Mouse (Mus musculus): ENCODE results near the gene Hsd17b1.
"Not testable (repeated sequence)": the region's sequence is repeated elsewhere in the genome, so short reads cannot be mapped to it uniquely, and the experiment has no call there.

Hsd17b1 gene

DNA sequence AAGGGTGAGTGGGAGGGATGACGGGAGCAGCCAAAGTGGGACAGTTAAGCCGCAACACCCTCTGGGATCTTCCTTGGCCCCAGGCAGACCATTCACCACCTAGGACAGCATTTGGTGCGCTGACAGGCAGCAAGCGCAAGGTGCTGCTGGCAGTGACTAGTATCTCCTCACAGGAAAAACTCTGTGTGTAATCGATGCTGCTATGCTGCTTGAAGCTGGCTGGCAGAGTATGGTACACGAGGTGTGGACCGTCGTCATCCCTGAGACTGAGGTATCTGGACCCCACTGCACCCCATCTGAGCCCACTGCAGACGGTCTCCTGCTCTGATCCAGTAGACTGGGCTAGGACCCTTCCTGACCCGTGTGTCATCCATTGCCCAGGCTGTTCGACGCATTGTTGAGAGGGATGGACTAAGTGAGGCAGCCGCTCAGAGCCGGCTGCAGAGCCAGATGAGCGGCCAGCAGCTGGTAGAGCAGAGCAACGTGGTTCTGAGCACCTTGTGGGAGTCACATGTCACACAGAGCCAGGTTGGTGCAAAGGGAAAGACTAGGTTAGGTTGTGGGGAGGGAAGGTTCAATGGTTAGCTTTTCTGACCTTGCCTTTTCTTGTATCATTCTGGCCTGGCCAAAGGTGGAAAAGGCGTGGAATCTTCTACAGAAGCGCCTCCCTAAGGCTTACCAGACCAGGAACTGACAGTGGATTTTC is 7.6 kb downstream of the Hsd17b1 start:
- DNase-seq (ENCODE audit: low read depth), result no peak

DNA sequence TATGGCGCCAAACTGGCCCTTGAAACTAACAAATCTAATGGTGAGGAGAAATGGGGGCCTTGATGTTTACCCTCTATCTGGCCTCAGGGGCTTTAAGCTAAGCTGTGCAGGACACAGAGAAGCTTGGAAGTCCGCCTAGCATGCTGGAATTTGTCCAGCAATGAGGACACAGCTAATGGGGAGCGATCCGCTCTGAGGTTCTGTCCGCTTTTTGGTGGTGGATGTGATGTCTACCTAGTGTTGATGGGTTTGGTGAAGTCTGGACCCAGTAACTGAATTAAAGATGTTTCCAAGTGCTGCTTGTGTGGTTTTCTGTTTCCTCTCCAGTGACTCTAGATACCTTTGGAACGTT is 8.1 kb downstream of the Hsd17b1 start:
- DNase-seq (ENCODE audit: low read depth), result no peak

DNA sequence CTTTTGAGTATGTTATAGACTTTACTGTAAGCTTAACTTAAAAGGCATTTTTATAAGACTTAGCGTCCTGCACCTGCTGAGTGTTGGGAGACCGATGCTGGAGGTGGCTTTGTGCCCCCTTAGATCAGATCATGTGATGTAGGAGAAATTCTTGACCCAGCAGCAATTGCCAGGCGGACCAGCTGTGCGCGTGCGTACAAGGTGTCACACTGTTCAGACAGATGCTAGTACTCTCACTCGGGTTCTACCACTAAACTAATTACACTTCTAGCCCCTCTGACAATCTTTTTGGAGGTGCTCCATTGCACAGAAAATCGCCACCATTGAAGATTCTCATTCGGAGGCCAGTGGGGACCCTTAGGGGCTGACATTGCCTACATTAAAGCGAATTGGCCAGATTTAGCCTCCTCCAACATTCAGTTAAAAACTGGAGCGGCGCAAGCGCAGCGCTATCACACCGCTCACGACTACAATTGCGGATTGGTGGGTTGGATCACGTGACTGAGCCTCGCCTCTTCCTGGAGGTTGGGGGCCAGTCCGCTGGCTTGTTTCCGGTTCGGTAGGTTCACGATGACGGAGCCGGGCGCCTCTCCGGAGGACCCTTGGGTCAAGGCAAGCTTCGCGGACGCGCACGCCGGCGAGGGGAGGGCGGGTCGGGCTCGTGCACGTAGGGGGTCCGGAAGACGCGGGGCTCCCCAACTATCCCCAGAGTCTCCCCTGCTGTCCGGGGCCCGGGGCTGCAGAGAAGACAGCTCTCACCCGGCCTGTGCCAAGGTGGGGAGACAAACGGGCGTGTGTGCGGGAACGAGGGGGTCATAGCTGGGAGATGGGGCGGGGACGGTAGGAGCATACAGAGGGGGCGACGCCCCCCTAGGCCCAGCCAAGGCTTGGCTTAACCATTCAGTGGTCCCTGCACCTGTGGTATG is 8.8 kb downstream of the Hsd17b1 start, which contains the start of gene Mlx:
TSS of gene Mlx (plus strand) at position 522 of the 926 bp plus-strand sequence.
- peak; percentile 82 for DNase-seq (ENCODE audit: low read depth)

DNA sequence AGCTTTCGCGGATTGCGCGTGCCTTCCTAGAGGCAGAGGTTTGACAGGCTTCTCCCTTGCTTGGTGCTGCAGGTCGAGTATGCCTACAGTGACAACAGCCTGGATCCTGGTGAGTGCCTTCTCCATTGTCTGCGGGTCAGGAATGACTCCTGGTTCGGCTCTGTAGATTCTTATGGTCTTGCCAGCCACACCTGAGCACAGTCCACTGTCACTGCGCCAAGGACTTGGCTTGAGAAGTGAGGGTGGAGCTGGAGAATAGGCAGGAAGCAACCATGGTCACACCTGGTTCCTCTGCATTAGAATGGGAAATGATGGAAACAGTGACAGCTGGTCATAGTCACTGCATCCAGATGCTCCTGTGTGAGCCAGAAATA is 9.5 kb downstream of the Hsd17b1 start:
- no peak for DNase-seq (ENCODE audit: low read depth)

DNA sequence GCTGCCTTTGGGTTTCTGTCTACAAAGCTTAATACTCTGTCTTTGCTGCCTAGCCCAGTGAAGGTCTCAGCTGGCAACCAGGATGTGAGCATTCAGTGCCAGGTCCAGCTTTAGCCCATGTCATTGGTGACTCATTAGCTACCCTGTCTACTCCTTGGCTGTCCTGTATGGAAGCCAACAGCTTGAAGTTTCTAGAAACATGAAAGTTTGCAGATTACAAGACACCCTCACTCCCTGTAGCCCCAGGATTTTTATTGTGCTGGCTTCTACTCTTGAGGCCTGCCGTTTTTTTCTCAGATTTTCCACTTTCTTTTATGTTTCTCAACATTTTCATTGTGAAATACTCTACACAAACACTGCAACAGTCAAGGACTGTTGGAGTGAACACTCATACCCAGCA is 11.7 kb downstream of the Hsd17b1 start:
- DNase-seq (ENCODE audit: low read depth), result no peak

DNA sequence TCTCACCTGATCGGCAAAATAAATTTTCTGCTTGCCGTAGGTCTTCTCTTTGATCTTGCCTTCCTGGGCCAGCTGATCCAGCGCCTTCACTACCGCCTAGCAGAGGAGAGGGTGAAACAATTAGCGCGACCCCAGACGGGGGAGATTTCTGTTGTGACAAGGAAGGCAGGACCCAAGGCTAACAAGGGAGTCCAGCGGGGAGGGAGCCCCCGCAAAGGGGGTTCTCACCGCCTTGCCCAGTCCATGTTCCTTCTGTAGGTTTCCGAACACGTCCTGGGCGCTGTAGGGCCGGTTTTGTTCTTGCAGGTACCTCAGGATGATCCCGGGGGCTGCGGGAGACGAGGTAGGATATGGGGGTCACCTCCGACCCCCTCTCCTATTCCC is 16.7 kb downstream of the Hsd17b1 start:
- no peak for DNase-seq (ENCODE audit: low read depth)

DNA sequence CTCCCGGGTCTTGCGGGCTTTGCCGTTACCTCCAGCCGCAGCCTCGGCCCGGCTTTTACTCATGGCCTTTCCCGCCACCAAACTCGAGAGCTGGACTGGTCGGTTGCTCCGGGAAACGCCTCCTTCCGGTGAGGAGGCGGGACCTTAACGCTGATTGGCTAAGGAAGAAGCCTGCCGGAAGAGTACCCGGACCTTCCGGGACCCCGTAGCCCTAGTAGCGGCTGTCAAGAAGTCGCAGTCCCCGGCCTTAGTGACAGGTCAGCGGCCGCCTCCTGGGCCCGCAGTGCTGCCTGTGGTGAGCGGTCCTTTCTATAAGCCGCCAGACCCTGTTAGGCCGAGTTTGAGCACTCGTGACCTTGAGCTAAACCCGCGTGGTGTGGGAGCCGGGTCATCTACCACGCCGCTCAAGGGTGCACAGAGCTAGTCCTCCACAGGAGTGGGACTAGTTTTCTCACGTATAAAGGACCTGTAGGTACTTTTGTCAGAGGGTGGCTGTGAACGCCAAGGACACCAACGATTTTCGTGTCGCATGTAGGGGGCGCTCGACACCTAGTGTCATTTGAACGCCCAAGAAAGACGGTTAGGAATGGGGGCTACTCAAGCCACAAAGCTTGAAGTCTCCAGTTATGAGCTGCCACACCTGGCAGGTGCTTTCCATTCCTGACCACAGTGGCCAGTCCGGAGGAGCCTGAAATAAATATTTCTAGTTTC is 17.3 kb downstream of the Hsd17b1 start, which contains the start of gene Psmc3ip:
TSS of gene Psmc3ip (minus strand) at position 123 of the 711 bp plus-strand sequence.
- DNase-seq (ENCODE audit: low read depth), result peak; percentile 85

DNA sequence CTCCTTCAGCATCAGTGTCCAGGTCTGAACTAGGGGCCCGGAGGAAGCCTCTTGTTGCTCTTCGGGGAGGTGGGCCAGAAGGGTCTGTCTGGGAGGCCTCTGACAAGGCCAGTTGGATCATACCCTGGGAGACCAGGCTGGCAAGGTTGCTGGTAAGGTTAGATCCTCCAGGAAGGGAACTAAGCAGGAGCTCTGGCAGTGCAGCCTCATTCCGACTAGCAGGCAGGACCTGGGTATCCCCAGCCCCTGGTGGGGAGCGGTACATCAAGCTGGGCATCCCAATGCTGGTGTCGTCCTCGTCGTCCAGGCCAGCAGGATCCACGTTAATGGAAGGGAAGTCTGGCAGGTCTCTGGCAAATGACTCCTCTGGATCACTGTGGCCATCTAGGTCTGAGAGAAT is 20.0 kb downstream of the Hsd17b1 start:
- no peak for DNase-seq (ENCODE audit: low read depth)

DNA sequence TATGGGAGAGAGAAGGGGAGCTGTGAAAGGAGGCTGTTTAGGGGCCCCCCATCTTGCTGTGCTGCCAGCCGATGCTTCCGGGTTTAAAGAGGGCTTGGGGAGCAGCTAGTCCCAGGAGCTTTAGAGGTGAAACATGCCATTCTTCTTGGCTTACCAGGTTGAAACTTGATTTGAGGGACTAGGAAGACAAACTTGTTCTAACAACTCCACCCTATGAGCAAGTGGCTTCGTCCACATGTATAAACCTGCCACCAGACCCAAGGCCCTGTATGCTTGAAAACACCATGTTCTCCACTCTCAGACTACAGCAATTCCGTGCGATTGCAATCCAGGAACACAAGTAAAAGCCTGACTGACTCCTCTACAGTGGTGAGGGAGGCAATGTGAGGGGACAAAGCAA is 24.8 kb downstream of the Hsd17b1 start:
- no peak for DNase-seq (ENCODE audit: low read depth)

DNA sequence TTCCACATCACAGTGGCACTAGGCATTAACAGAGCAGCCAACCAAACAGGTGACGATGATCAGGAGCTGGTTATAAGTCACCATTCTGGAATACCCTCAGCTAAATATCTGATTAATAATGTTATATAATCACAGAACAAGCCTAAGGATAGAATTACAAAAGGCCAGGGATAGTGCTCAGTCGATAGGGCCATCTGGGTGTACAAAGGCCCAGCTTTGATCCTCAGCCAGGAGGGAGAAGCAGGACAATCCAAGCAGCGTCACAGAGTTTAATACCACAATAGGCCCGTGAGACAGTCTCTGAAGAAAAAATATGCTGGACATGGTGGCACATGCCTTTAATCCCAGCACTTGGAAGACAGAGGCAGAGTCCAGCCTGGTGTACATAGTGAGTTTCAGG is 31.1 kb downstream of the Hsd17b1 start:
- DNase-seq (ENCODE audit: low read depth), result no peak

DNA sequence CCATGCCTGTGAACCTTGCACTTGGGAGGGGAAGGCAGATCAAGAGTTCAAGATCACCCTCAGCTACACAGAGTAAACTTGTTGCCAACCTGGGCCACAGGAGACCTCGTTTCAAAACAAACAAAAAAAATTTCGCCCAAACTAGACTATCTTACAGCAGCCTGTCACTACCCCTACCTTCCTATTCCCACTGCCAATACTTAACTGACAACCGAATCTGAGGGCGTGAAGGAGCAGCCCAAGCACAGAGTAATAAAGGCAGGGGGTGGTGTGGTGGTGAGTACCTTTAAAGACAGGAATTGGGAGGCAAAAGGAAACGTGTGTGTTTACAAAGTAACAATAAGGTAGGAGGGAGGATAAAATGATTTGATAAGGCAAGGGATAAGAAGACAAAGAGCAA is 32.5 kb downstream of the Hsd17b1 start:
- no peak for DNase-seq (ENCODE audit: low read depth)

DNA sequence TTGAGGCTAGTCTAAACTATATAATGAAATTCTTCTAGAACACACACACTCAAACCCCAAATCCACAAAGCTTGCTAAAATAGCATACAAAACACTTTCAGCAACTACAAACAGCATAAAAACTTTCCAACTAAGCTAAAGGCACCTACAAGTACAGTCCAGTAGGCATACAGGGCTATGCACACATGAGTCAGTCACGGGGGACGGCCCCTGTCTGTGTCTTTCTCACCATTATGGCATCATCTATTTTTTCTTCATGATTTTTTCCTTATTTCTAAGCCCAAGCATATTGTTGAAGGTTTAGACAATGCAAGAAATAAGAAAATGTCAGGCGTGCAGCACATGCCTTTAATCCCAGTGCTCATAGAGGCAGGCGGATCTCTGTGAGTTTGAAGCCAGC is 33.0 kb downstream of the Hsd17b1 start:
- no peak for DNase-seq (ENCODE audit: low read depth)

DNA sequence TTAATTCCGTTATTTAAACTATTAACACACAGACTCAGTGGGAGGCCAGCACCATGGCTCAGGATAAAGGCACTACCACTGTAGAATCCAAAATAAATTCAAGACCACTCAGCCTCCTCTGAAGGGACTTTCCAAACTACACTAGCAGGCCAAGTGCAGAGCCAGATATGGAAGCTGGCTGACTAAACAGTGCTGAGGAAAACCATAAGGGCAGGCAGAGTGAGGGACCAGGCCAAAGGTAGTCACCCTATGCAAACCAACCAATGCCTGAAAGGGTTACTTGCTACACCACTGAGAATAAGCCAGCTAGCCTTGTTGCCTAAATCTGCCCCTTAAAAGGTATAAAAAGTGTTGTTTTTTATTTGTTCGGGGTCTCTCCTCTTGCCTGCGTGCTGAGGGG is 34.0 kb downstream of the Hsd17b1 start:
- DNase-seq (ENCODE audit: low read depth), result no peak

DNA sequence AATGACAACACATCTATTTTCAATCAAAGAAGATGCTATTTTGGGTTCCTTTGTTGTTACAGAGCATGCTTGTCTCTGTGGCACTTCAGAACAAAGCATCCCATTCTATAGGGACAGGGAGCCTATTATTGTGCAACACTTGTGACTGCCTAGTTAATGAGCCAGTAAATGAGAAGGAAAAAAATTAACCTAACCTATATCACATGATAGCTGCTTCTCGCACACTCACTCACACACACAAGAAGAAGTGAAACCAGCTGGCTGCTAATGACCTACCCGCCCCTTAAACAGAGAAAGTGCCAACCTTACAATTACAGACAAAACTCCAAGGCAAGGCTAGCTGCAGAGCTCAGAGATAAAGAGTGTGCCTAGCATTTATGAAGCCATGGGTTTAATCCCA is 37.4 kb downstream of the Hsd17b1 start:
- DNase-seq (ENCODE audit: low read depth), result no peak

DNA sequence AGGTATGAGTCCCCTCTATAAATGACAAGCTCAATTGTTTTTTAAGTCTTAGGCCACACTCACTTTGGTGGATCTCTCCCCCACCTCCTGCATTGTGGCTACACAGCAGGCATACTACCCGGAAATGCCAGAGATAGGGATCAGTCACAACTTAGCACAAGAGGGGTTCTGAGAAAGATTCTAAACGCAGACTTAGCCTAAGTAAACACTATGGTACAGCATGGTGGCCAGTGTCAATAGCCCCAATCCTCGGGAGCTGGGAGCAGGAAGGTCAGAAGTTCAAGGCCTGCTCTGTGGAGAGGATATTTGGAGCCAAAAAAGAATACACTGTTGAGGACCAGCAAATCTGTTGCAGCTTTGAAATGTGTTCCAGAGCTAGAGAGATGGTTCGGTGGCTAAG is 39.9 kb downstream of the Hsd17b1 start:
- no peak for DNase-seq (ENCODE audit: low read depth)

DNA sequence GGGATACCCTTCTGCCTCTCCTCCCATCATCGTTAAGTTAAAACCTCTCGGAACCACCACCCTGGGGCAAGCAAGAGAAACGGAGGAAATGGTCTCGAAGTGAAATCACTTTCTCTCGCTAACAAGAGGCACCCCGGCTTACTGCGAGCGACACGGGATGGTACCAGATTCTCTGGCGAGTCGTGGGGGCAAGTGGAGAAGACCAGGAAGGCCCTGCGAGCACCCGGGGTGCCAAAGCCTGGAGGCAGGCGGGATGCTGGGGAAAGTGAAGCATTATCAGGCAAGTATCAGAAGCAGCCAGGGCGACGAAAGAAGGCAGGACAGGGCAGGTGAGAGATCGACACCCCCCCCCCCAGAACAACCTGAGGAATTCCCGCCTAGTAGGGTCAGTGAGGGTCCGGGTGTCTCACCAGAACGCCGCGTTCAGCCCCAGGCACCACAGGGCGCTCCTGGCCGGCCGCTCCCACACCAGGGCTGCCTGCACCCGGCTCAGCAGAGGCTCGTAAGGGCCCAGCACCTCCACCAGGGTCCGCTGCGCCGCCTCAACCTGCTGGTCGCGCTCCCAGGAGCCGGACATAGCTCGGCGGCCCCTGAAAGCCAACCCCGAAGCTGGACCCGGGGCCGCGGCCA is 41.0 kb downstream of the Hsd17b1 start:
- no peak for DNase-seq (ENCODE audit: low read depth)

DNA sequence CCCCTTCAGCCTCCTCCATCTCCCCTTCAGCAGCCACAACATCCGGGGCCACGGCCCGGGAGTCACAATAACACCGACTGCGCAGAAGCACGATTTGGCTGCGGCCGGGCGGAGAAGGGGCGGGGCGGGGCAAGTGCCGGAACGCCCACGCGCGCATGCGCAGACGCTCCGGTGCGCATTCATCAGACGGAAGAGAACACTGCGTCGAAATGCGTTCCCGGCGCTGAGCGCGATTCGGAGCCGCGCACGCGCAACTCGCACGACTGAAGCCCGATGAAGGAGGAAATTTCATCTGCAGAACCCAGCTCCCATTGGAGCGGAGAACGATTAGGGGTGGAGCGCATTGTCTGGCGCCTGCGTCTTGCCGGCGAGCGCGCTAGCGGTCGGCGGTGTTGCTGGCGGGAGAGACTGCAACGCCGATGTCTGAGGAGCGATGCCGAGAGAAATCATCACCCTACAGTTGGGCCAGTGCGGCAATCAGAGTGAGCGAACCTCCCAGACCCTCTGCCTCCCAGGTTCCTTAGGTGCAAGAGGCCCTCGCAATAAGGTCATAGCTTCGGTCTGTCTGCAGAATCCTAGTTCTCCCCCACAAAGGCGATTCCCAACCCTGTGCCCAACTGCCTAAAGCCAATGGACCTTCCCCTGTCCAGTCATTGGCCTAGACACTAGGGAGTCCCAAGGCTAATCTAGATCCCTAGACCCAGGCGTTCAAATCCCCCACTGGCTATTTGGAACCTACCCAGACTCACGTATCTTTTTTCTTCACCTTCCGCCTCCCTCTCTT is 41.7 kb downstream of the Hsd17b1 start, which contains the start of the genes Retreg3 and Tubg1:
TSS of gene Retreg3 (minus strand) at position 133 of the 784 bp plus-strand sequence.
TSS of gene Tubg1 (plus strand) at position 178 of the 784 bp plus-strand sequence.
- DNase-seq (ENCODE audit: low read depth), result peak; percentile 99

DNA sequence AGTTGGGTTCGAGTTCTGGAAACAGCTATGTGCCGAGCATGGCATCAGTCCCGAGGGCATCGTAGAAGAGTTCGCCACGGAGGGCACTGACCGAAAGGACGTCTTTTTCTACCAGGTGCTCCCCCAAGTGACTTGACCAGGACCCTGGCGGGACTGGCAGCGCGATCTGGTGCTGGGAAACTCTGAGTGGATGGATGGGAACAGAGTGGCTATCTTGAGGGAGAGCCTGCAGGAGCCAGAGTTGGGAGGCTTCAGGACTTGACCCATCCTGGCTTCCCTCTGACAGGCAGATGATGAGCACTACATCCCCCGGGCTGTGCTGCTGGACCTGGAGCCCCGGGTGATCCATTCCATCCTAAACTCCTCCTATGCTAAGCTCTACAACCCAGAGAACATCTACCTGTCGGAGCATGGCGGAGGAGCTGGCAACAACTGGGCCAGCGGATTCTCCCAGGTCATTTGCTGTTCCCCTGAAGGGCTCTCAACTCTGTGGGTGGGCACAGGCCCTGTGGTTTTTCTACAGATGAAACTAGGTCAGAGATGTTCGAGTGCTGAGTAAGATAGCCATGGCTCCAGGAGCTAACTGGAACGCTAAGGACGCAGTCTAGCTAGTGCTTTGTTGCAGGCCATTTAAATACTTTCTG is 42.5 kb downstream of the Hsd17b1 start:
- DNase-seq (ENCODE audit: low read depth), result no peak

DNA sequence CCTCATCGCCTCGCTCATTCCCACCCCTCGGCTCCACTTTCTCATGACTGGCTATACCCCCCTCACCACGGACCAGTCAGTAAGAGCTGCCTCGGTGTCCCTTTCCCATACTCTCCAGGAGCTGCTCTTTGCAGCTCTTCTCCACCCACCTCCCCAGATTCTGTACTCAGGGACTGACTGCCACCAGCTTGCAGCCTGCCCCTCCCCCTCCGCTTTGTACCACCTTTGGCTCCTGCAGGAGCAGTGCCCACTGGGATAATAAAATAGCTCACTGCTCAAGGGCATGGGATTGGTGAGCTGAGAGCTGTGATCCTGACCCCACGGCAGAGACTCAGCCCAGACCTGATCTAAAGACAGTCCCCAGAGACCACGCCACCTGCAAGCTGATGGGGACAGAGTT is 46.3 kb downstream of the Hsd17b1 start:
- not testable (repeated sequence) for DNase-seq (ENCODE audit: low read depth)

DNA sequence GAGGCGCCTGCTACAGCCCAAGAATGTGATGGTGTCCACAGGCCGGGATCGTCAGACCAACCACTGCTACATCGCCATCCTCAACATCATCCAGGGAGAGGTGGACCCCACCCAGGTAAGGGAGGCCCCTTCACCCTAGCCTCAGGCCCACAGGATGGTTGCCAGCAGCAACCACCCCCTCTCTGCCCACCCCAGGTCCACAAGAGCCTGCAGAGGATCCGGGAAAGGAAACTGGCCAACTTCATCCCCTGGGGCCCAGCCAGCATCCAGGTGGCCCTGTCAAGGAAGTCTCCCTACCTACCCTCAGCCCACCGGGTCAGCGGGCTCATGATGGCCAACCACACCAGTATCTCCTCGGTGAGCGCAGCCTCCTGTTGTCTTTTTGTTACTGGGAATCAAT is 46.8 kb downstream of the Hsd17b1 start:
- DNase-seq (ENCODE audit: low read depth), result not testable (repeated sequence)

DNA sequence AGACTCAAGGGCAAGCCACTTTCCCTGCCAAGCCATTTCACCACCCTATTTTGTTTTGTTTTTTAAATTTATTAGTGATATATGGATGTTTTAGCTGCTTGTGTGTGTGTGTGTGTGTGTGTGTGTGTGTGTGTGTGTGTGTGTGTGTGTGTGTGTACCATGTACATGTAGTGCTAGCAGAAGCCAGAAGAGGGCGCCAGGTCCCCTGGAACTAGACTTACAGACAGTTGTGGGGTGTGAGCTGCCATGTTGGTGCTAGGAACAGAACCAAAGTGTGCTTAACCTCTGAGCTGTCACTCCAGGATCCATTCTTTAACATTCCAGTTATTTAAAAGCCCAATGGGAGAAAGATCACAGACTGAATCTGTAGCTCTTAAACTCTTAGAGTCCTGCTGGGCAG is 48.9 kb downstream of the Hsd17b1 start:
- DNase-seq (ENCODE audit: low read depth), result no peak

Data from fibroblast of lung, adult 2 months (primary cell).